Mouse (Mus musculus) adrenal gland, adult 18-20 months (tissue): ENCODE data around the gene Tmed6. TPM values are rescaled to one million over a fixed set of nuclear protein-coding genes. Genes with fewer than 3 reads are reported as not detected.
A peak's percentile ranks its signal among the peaks of the same experiment; 100 is the strongest.
"Not testable (repeated sequence)": the region's sequence is repeated elsewhere in the genome, so short reads cannot be mapped to it uniquely, and the experiment has no call there.

Experiments used
- DNase-seq, 2 experiments: peaks; one replicate each; pipeline ENCODE4 v3.0.0; 2021 to 2022; ENCODE audit warnings: low spot score in 2 of 2
- total RNA-seq, 2 experiments: library from RNA; stranded (reverse); gene quantifications; 1 replicate in 1 of 2; 2 replicates in 1 of 2; pipeline ENCODE4 v1.2.3; 2021

Gene Tmed6
- total RNA-seq, 2 experiments from 2014 or later, result not detected

DNA sequence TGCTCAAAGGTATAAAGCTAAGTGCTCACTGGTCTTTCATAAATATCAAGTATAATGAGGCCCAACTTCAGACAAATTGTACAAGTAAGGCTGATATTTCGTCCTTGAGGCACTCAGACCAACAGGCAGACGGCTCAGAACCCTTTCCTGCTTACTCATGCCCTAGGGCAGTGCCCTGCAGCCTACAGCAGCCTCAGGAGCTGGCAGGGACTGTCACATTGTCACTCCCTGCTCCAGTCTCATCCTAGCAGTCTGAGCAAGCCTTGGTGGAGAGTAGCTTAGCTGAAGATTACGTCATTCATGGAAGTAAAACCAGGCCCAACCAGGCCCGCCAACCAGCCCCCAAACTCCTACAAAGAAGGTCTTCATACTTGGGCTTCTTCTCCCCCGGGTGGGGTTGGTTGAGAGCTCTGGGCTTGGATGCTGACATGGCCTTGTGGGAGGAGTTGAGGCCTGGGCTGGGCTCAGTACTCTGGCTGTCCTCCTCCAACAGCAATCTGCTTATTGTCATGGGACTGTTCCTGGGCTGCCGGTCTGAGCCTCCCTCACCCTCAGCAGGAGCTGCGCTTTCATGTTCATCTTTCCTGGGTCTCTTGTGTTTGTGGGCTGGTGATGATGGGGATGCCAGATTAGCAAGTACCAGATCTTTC is 10.9 kb upstream of the Tmed6 start:
- no peak for DNase-seq

DNA sequence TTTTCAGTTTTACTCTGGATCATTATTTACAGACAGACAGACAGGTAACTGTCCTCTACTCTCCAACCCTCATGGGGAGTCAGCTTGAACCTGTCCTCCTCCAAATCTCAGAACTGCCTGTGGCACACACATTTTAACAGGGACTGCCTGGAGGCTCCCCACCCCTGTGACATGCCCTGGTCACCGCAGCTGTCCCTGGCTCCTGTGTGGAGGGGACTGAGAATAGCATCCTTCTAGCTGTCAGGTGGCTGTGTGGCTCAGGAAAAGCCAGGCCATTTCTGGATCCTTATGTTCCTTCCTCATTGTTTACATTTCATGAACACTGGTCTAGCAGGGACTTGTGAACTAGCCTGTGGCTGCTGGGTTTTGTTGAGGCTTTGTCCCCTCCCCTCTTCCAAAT is 8.7 kb upstream of the Tmed6 start:
- DNase-seq, result no peak

DNA sequence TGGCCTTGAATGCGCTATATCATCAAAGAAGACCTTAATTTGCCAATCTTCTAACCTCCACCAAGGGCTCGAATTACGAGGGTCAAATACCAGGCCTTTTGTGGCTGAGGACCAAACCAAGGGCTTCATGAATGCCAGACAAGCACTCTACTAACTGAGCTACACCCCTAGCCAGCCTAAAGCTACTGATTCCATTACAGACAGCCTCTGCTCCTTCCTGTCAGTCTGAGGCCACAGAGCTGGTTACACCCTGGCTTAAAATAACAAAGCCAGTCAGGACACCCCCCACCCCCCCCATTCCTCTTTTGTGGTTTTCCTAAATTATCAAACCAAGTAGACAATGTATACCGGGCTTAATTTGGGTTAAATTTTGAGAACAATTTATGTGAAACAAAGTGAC is 8.3 kb upstream of the Tmed6 start:
- DNase-seq, result no peak

DNA sequence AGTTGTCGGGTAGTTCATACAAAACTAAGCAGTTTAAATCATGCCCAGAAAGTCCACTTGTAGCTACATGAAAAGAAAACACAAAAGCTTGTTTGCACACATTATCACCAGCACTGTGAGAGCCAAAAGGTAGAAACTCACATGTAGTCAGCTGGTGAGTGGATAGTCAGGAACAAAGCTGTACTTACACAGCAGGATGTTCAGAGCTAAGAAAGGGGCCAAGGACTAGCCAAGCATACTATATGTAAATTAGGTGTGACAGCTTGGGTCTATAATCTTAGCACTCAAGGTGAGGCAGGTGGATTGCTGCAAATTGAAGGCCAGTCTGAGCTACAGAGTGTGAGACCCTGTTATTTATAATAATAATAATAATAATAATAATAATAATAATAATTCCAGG is 2.8 kb downstream of the Tmed6 start:
- DNase-seq, result no peak

DNA sequence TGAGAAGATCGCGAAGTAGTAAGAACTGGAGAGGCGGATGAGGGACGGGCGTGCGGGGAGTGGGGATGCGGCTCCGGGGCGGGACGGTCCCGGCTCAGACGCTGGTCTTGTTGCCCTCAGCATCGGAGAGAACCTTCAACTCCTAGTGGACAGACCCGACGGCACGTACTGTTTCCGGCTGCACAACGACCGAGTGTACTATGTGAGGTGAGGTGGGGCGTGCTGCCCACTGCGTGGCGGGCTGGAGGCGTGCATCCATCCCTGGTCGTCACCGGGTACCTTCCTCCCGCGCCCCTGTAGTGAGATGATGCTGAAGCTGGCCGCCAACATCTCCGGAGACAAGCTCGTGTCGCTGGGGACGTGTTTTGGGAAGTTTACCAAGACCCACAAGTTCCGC is 8.5 kb downstream of the Tmed6 start:
- DNase-seq, result no peak

DNA sequence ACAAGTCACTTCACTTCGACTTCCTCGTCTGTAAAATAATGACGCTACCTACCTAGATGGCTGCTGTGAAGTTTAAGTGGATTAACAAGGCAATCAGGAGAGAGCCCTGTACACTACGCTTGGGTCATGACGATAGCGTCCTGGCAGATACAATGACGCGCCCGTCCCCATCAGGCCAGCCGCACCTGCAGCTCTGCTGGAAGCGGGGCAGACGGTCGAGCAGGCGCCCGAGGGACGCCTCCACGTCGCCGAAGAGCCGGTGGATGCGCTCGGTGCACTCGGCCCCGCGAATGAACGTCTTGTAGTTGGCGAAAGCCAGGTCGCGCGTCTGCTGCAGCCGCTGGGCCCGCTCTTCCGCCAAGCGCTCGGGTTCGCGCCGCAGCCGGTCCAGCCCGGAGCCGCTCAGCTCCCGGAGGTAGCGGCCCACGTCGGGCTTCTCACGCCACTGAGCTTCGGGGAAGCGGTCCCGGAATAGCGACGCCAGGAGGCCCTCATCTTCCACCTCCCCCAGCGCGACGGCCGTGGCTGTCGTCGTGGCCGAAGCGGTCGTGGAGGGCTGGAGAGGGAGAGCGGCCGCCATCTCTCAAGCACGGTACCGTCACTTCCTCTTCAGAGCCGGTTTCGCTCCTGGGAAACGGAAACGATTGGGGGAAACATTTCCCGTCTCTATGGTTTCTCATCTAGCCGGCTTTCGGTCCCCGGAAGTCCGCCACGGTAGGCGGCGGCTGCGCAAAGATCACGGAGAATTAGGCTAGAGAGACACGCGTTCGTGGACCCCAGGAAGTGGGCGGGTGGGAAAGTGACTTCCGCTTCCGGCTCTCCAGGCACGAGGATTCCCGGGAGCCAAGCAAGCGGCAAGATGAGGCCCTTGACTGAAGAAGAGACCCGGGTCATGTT is 9.1 kb downstream of the Tmed6 start, which contains the start of the genes Cog8 and Nip7:
Gene Cog8 (minus strand): TSS at position 614 of the 897 bp plus-strand sequence.
Gene Nip7 (plus strand): TSS at position 802 of the 897 bp plus-strand sequence.
- DNase-seq, result peak; percentile 86 to 88

DNA sequence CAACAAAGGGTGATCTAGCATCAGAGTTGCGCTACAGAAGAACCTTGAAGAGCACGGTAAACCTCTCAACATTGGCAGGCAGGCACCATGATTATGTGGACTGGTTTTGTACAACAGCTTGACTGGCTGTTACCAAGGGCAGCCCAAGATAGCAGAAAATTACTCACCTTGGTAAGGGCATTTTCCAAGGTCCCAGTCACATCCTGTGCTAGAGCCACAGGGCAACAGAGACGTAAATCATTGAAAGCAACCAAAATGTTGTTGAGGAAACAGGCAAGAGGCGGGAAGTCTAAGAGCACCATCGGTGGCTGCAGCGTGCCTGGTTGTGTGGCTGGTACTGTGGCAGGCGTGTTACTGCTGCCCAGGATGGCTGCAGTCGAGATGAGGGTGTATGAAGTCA is 13.4 kb downstream of the Tmed6 start:
- no peak for DNase-seq

DNA sequence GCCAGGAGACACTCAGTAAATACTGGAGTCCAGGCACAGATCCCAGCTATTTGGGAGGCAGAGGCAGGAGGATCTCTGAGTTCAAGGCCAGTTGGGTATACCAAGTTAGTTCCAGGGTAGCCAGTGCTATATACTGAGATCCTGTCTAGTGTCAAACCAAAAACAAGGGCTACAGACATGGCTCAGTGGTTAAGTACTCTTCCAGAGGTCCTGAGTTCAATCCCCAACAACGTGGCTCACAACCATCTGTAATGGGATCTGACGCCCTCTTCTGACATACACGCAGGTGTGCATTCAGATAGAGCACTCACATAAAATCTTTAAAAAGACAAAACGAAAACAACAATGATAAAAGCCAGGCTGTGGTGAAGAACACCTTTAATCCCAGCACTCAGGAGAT is 16.0 kb downstream of the Tmed6 start:
- no peak for DNase-seq

DNA sequence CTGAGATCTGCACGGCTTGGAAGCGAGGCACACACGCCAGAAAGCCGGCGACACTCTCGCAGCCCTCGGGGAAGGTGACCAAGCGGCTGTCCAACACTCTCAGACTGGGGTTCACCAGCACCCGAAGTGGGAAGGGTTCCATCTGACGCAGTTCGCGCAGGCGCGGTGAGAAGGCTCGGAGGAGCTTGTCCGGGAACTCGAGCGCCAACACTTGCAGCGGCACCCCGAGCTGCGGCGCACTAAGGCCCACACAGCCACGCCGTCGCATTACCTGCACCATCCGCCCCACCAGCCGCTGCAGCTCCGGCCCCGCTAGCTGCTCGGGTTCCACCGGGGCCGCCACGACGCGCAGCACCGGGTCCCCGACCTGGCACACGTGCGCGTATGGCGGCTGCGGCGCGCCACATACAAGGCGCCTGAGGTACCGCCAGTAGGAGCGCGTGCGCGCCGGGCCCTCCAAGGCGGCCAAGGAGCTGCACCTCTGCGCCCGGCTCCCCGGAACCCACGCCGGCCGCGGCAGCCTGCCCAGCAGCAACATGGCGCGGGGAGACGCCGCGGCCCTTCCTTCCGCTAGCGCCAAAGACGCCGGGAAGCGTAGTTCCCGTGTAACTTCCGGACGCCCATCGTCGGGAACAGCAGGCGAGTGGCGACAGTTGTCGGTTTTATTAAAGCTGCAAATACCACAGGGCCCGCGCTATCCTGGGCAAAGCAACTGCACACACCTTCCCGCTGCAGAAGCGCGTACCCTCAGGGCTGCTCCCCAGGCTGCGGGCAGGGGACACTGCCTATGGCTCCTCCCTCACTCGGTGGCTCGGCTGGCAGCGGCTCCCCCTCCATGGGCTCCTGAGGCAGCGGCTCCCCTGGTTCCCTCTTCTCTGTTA is 17.1 kb downstream of the Tmed6 start, which contains the start of gene Pdf:
Gene Pdf (minus strand): TSS at position 554 of the 881 bp plus-strand sequence.
- peak; percentile 78 to 82 for DNase-seq

DNA sequence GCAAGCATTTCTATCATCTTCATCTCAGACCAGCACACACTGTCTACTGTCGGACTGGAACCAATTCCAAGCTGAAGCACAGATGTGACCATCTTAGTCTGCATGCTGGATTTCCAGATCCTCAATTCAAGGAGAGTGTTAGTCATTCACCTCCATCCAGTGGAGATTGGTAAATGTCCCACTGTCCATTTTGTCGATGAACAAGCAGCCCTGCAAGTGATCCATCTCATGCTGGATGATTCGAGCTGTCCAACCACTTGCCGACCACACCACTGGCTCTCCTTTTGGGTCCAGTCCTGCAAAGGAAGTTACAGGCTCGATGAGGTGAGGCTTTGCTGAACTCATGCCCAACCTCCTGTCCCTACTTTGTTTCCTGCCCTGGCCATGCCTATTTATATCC is 18.5 kb downstream of the Tmed6 start:
- DNase-seq, result no peak

DNA sequence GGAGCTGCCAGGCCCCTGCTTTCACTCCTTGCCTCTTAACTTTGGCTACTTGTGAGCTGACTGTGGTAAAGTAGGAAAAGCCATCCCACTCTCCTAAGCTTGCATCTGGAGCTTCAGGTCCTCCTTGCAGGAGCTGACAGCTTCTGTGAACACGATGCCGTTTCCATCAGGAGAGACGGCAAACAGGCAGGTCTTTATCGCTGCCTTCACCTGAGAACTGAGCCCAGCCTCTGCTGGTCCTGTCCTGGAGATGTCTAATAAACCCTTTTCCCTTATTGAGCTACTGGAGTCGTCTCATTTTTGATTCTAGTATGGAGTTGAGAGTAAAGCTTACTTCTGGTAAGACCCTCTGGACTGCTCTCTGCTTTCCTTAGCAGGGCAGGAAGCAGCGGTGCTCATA is 20.0 kb downstream of the Tmed6 start:
- DNase-seq, result no peak

DNA sequence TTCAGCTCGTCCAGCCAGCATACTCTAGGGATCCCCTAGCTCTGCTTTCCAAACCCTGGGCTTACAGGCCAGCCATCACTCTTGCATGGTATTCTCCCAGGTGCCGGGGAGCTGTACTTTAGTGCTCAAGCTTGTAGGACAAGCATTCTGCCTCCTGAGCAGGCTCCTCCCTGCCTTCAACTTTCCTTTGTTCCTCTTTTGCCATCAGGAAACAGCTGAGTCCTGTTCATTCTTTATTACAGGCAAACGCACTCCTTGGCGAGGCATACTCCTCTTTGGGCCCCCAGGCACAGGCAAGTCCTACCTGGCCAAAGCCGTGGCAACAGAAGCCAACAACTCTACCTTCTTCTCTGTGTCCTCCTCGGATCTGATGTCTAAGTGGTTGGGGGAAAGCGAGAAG is 24.8 kb downstream of the Tmed6 start:
- DNase-seq, result no peak

DNA sequence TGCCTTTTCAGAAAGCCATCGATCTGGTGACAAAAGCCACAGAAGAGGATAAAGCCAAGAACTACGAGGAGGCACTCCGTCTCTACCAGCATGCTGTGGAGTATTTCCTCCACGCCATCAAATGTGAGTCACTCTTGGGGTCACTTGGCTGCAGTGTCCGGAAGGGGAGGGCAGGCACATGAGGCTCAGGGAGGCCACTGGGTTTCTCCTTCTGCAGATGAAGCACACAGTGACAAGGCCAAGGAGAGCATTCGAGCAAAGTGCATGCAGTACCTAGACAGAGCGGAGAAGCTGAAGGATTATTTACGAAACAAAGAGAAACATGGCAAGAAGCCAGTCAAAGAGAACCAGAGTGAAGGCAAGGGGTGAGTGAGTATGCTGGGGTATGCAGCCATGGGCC is 28.8 kb downstream of the Tmed6 start:
- DNase-seq, result no peak

DNA sequence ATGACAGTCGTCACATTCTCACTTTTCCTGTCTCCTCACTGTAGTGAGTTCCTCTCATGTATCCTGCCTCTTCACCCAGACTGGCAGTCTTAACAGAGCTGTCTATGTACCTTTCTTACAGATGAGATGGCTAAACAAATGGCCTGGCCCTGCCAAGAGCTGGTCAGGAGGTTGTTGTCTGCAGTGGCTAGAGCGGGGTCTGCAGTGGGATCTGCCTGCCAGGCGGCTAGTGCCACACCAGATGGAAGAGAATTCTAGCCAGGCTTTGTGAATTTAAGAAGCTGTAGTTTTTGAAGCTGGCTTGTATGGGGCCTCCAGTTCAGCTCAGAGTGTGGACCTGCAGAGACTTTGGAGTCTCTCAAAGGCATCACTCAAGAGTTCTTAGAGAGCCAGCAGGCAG is 29.8 kb downstream of the Tmed6 start:
- DNase-seq, result no peak

DNA sequence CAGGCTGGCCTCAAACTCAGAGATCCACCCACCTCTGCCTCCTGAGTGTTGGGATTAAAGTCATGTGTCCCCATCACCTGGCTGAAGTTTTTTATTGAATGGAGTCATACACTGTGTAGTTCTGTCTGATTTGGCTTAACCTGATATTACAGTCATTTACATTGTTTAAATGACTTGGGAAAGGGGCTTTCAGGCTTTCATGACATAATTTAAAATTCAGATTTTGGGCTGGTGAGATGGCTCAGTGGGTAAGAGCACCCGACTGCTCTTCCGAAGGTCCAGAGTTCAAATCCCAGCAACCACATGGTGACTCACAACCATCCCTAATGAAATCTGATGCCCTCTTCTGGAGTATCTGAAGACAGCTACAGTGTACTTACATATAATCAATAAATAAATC is 31.8 kb downstream of the Tmed6 start:
- not testable (repeated sequence) for DNase-seq

DNA sequence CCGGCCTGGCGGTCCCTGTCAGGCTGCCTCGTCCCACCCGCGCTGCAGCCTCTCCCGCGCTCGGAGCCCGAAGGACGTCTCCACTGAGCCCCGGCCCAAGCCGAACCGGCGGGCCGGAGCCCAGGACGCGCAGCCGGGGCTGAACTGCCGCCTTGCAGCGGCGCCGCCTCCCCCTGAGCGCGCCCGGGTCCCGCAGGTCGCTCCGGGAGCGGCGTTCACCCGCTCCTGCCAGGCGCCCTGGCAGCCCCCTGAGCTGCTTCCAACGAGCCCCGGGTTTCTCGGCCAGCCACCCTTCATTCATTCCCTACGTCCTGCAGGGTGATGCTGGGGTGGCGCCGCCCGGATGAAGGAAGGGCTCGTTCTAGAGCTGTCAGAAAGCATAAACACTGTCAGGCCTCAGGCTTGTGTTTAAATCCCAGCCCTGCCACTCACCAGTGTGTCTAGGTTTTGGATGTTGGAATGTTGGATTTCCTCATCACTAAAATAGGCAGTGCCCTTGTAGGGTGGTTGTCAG is 33.8 kb downstream of the Tmed6 start:
- no peak for DNase-seq

DNA sequence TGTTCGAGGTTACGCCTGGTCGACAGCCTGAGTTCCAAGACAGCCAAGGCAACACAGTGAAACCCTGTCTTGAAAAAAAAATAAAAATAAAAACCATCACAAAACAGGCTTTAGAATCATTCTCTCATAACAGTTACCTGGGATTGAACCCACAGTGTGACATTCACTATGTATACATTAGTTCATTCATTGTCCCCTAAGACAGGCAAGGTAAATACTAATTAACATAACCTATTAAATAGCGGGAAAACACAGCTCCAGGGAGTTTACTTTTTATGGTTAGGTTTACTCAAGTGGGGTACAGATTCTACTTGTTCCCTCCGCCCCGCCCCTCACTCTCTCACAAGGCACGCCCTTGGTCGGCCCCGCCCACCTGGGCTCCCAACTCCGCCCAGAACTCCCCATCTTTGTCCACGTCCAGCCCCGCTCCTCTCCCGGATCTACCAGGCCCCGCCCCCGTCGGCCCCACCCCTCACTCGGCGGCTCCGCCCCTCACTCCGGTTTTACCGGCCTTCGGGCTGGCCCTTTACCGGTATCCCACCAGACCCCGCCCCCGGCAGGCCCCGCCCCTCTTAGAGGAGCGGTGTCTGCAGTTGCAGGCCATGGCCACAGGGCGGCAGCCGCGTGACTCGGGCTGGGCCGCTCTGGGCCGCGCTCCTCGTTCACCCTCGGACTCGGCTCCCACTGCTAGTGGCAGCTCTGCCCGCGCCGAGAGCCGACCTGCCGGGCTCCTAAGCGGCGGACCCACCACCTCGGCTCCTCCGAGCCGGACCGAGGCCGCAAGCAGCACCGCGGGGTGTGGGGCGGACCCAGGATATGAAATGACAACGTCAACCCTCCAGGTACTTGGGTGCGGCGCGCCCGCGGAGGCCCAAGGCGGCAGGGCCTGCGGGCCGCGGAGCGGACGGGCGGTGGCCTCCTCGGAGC is 34.5 kb downstream of the Tmed6 start, which contains the start of gene Vps4a:
Gene Vps4a (plus strand): TSS at position 573 of the 927 bp plus-strand sequence.
- DNase-seq, result peak; percentile 98

DNA sequence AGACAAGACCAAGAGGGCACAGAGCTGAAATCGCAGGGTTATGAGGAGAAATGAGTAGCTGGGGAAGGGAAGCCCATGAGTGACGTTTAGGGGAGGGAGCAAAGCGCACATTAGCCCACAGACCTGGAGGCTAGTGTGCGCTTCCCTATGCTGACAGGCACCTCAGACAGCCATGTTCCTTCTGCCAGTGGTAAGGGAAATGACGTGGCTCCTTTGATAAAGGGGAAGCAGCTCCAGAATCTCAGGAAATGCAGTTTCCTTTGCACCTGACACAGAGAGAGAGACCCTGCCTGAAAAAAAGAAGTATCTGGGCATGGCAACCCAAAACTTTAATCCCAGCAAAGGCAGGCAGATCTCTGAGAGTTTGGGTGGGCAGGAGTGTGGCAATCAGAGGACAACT is 35.4 kb downstream of the Tmed6 start:
- DNase-seq, result no peak

DNA sequence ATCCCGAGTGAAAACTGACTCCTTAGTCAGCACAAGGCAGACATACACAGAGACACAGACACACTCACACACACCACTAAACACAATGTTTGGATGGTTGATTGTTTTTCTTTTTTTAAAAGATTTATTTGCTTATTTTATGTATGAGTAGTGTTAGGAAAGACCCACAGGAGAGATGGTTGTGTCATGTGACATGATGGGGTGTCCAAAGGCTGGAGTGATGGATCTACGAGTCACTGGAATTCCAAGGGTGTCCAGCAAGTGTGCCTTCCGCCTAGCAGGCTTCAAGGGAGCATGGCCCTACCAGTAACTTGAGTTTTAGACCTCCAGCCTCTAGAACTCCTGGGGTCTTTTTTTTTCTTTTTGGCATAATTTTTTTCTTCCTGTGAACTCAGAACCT is 36.1 kb downstream of the Tmed6 start:
- DNase-seq, result no peak

DNA sequence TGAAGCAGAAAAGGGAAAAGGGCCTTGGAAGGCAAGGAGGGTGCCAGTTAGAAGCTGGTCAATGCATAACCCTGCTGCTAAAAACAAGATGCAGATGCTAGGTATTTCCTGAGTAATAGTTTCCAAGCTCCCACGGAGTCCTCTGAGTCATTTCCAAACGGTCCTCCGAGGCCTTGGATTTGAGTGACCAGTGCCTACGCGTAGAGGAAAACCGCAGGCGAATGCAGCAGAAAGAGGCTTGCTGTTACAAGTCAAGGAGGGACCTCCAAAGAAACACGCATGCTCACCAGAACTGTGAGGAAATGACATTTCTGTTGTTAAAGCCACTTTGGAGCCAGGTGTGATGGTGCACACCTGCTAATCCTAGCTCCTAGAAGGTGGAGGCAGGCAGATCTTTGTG is 42.0 kb downstream of the Tmed6 start:
- peak in 1 of 2 experiments; percentile 58 for DNase-seq
